Mouse (Mus musculus) liver (tissue): ENCODE results near the gene Nek11.
"Not testable (repeated sequence)": the region's sequence is repeated elsewhere in the genome, so short reads cannot be mapped to it uniquely, and the experiment has no call there.

Experiments used
- DNase-seq: peaks from one replicate; pipeline ENCODE4 v3.0.0-alpha.2; 2020; ENCODE audit warnings: mixed read lengths

Nek11 gene

GRCm38 (mm10) chr9:105132002-105132367 is 263.3 kb downstream of the Nek11 start:
- DNase-seq = no peak

DNA sequence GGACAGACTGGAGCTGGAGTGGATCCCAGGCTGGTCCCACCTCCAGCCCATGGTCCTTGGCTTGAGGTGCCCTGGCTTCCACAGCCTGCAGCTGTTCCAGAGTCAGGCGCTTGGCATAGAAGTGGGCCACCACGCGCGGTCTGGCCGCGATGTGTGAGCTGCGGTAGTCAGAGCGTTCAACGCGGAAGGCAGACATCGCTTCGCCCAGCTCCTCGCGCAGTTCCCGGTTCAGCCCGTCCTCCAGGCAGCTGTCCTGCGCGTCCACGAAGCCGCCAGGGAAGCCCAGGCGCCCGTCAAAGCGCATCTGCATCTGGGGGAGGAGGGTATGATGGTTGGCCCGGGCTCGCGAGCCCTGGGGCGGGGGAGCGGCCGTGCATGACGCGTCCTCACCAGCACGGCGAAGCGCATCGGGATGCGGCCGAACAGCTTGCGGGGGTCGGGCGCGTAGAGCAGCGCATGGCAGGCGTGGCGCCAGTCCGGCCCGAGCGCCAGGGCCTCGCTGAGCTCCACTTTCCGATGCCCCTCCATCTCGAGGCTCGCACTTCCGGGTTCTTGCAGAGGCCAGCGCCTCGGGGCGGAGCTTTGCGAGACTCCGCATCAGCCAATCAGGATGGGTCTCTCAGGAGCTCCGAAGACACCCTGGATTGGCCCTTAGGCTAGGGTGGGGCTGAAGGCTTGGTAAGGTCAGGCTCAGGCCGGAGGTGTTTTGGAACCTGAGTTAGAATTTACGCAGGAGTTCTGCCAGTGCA is 263.9 kb downstream of the Nek11 start, which contains the start of gene Nudt16:
Gene Nudt16, minus strand, starts transcription at position 572 of the 749 bp plus-strand sequence.
- peak; percentile 92 for DNase-seq

DNA sequence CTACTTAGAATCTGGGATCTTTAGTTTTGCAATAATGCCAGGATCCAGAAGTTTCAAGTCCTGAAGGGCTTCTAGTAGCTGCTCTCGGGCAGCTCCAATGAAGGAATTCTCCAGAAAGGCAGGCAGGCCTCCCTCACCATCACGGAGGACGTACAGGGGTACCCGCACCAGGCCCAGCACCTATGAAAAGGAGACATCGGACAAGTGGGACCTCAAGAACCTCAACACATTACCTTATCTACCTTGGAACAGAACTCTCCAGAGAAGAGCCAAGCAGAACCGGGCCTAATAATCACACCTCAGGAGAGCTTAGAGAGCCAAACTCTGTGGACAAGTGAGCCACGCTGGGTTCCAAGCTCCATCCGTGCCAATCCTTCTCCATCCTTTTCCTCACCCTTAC is 265.0 kb downstream of the Nek11 start:
- DNase-seq = no peak

GRCm38 (mm10) chr9:105125206-105125605 is 270.1 kb downstream of the Nek11 start:
- DNase-seq = not testable (repeated sequence)
